Mouse (Mus musculus) MEL (cell line): ENCODE results near the gene Dync1i2. TPM values are rescaled to one million over a fixed set of nuclear protein-coding genes. Genes with fewer than 3 reads are reported as not detected.

Experiments used
- DNase-seq: peaks from one replicate; pipeline ENCODE4 v3.0.0; 2011; ENCODE audit warnings: low read depth, low spot score
- H3K27ac ChIP-seq: 2 replicates; pipeline ENCODE4 v1.5.1; 2012; ENCODE audit warnings: low read depth, mild to moderate bottlenecking, control low read depth, low read length, moderate library complexity; ENCODE audit not compliant: control insufficient read depth
- H3K27me3 ChIP-seq, 2 experiments: fragments of 150-350 bp in 1 of 2; sonication (generic) in 1 of 2; 2 replicates each; pipeline ENCODE4 v1.6.1; 2012; ENCODE audit warnings: low read length in 2 of 2, mild to moderate bottlenecking in 2 of 2, improper control_type of control experiment in 1 of 2, moderate library complexity in 1 of 2; ENCODE audit not compliant: insufficient read depth in 2 of 2, control insufficient read depth in 1 of 2
- H3K36me3 ChIP-seq, 2 experiments: 2 replicates each; pipeline ENCODE4 v1.6.1; 2012 to 2014; ENCODE audit warnings: low read length in 2 of 2, improper control_type of control experiment in 1 of 2, inconsistent platforms in 1 of 2, mild to moderate bottlenecking in 1 of 2; ENCODE audit not compliant: insufficient read depth in 2 of 2, control insufficient read depth in 1 of 2
- H3K4me1 ChIP-seq, 2 experiments: fragments of 150-350 bp in 1 of 2; sonication (generic) in 1 of 2; 2 replicates each; pipeline ENCODE4 v1.6.1; 2012; ENCODE audit warnings: low read length in 2 of 2, improper control_type of control experiment in 1 of 2, mild to moderate bottlenecking in 1 of 2; ENCODE audit not compliant: insufficient read depth in 2 of 2, control insufficient read depth in 1 of 2
- H3K4me3 ChIP-seq, 2 experiments: fragments of 150-350 bp in 1 of 2; sonication (generic) in 1 of 2; 2 replicates each; pipeline ENCODE4 v1.5.1; 2012; ENCODE audit warnings: low read depth in 2 of 2, low read length in 2 of 2, mild to moderate bottlenecking in 2 of 2, moderate library complexity in 2 of 2, control low read depth in 1 of 2, improper control_type of control experiment in 1 of 2; ENCODE audit not compliant: control insufficient read depth in 1 of 2, insufficient read depth in 1 of 2
- H3K79me2 ChIP-seq: 2 replicates; pipeline ENCODE4 v1.6.1; 2012; ENCODE audit warnings: mild to moderate bottlenecking, low read length, moderate library complexity; ENCODE audit not compliant: control insufficient read depth, poor library complexity, insufficient read depth
- H3K9ac ChIP-seq: 2 replicates; pipeline ENCODE4 v1.6.1; 2012; ENCODE audit warnings: low read depth, mild to moderate bottlenecking, control low read depth, low read length, moderate library complexity; ENCODE audit not compliant: control insufficient read depth, poor library complexity, severe bottlenecking
- H3K9me3 ChIP-seq: fragments of 150-350 bp; sonication (generic); replicated peaks from 2 replicates; pipeline ENCODE4 v1.6.1; 2012; ENCODE audit warnings: mild to moderate bottlenecking, low read length, improper control_type of control experiment, moderate library complexity; ENCODE audit not compliant: insufficient read depth
- CTCF ChIP-seq, 3 experiments: IDR thresholded peaks in 2 of 3; conservative IDR thresholded peaks in 1 of 3; 2 replicates each; pipeline ENCODE4 v1.5.1; 2011 to 2012; ENCODE audit warnings: low read length in 3 of 3, low read depth in 2 of 3, mild to moderate bottlenecking in 2 of 3, improper control_type of control experiment in 1 of 3, inconsistent platforms in 1 of 3, mixed read lengths in 1 of 3, moderate library complexity in 1 of 3; ENCODE audit not compliant: control insufficient read depth in 1 of 3, insufficient read depth in 1 of 3, poor library complexity in 1 of 3, severe bottlenecking in 1 of 3
- E2F4 ChIP-seq: IDR thresholded peaks from 2 replicates; pipeline ENCODE4 v1.6.1; 2011; ENCODE audit warnings: low read depth, low read length, improper control_type of control experiment, borderline replicate concordance
- EP300 ChIP-seq, 2 experiments: IDR thresholded peaks; 2 replicates each; pipeline ENCODE4 v1.6.1; 2011; ENCODE audit warnings: improper control_type of control experiment in 2 of 2, low read length in 2 of 2, low read depth in 1 of 2, mild to moderate bottlenecking in 1 of 2
- JUND ChIP-seq: IDR thresholded peaks from 2 replicates; pipeline ENCODE4 v1.6.1; 2011; ENCODE audit warnings: low read depth, mild to moderate bottlenecking, improper control_type of control experiment, low read length
- KAT2A ChIP-seq: conservative IDR thresholded peaks from 2 replicates; pipeline ENCODE4 v1.6.1; 2012; ENCODE audit warnings: low read depth, low read length, improper control_type of control experiment, inconsistent platforms
- MAFK ChIP-seq: IDR thresholded peaks from 2 replicates; pipeline ENCODE4 v1.6.1; 2011; ENCODE audit warnings: low read depth, mild to moderate bottlenecking, low read length, improper control_type of control experiment, borderline replicate concordance
- MEF2A ChIP-seq: IDR thresholded peaks from 2 replicates; pipeline ENCODE4 v1.6.1; 2014; ENCODE audit warnings: low read depth, mild to moderate bottlenecking, inconsistent platforms, low read length, improper control_type of control experiment; ENCODE audit not compliant: poor library complexity, insufficient replicate concordance, severe bottlenecking; ENCODE audit errors: extremely low read depth
- NRF1 ChIP-seq: IDR thresholded peaks from 2 replicates; pipeline ENCODE4 v1.6.1; 2014; ENCODE audit warnings: low read depth, mild to moderate bottlenecking, inconsistent platforms, low read length, improper control_type of control experiment, moderate library complexity; ENCODE audit not compliant: poor library complexity, insufficient read depth, severe bottlenecking
- RCOR1 ChIP-seq: IDR thresholded peaks from 2 replicates; pipeline ENCODE4 v1.6.1; 2012; ENCODE audit warnings: low read depth, mild to moderate bottlenecking, inconsistent platforms, low read length, improper control_type of control experiment
- SIN3A ChIP-seq: IDR thresholded peaks from 2 replicates; pipeline ENCODE4 v1.6.1; 2012; ENCODE audit warnings: low read length, improper control_type of control experiment, inconsistent platforms
- TAL1 ChIP-seq: IDR thresholded peaks from 2 replicates; pipeline ENCODE4 v1.6.1; 2012; ENCODE audit warnings: mild to moderate bottlenecking, inconsistent platforms, low read length, moderate library complexity, mixed read lengths
- UBTF ChIP-seq: IDR thresholded peaks from 2 replicates; pipeline ENCODE4 v1.6.1; 2012; ENCODE audit warnings: low read depth, mild to moderate bottlenecking, inconsistent platforms, low read length, improper control_type of control experiment, moderate library complexity, borderline replicate concordance; ENCODE audit not compliant: insufficient read depth
- ZNF384 ChIP-seq: IDR thresholded peaks from 2 replicates; pipeline ENCODE4 v1.6.1; 2012; ENCODE audit warnings: low read depth, mild to moderate bottlenecking, inconsistent platforms, low read length, improper control_type of control experiment
- polyA plus RNA-seq, 2 experiments: library from polyadenylated mRNA; stranded (reverse) in 1 of 2; unstranded in 1 of 2; fragments of >175 nt in 1 of 2; fragments of >200 nt in 1 of 2; gene quantifications; 2 replicates each; pipeline versions ENCODE4 v1.2.1 to v1.2.4; 2012; ENCODE audit warnings: low replicate concordance in 2 of 2, low read depth in 1 of 2; ENCODE audit not compliant: insufficient read length in 2 of 2, insufficient read depth in 1 of 2, missing spikeins in 1 of 2
- total RNA-seq: library from RNA; depleted of rRNA; stranded (reverse); fragments of 300-350 nt; gene quantifications from 2 replicates; pipeline ENCODE4 v1.2.3, GENCODE M21; 2012

The Dync1i2 gene
- total and polyA plus RNA-seq, 3 experiments = 21.8 to 156 (median 59.1) TPM

DNA sequence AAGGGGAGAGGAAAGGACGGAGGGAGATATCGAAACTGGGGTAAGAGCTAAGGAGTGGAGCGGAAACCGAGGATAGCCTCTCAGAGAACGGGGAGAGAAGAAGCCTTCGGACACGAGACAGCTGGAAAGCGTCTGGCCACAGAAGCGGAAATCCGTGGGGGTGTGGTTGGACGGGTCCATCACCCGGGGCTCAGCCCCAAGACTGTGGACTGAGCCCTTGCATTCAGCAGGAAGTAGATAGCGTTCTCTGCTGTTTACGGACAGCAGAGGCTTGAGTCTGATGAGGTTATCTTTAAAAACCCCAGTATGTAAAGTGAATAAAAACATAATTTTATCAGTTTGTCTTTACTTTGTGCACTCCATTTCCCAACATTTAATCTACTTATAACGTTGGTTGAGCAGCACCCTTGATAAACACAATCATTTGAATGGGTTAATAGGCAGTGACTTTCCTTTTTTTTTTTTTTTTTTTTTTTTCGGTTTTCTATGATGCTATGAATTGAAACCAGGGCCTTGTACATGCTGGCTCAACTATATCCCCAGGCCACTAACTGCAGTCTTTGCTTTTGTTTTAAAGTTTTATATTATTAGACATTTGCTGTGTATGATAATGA lies 7.6 kb upstream of the Dync1i2 start (continued):
- TF ChIP-seq TAL1 (0 out of 2 replicates have a peak, but pooled peaks have one; percentile 12), SIN3A (peak; percentile 77), E2F4 (no peak)

DNA sequence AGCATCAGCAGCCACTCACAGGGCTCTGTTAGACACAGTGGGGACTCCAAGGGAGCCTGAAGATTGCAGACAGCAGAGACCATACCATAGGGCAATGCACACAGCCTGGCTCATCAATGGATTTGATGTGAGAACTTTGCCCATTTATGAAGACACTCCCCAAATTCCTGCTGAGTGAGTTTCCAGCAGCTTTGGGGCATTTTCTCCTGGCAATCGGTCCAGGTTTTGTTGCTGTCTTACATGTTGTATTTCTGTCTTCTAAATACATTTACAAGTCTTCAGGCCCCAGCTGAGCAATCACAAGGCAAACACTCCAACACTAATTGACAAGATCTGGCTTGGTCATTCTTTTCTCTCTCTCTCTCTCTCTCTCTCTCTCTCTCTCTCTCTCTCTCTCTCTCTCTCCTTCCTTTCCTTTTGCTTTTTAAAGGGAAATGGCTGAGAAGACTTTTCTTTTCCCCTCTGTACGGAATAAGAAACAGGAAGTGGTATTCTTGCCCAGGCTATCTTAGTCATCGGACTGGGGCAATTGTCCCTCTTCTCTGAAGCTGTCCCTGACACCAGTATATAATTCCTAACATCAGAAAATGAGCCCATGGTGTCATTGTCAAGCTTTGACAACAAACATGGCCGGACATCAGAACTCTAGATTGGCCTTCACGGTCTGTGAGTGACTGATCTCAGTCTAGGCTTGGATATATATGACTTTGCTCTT lies 2.3 kb upstream of the Dync1i2 start:
- TF ChIP-seq ZNF384 (no peak), EP300 (IDR thresholded peaks at IDR 0.05; ENCODE audit: low read depth in 1 of 2, low read length in 2 of 2) (0 out of 4 replicates have a peak, but pooled peaks of 1 of the 2 experiments have one; percentile 9), JUND (peak; percentile 77; the same call in 1 of the 2 replicates), UBTF (no peak)
- Histone ChIP-seq H3K79me2 (peaks cover 9% of the 10 kb centered on the region), H3K9ac (no peak overlapping the region), H3K27ac (no peak overlapping the region), H3K27me3 (no peaks in the 10 kb centered on the region), H3K36me3 (peaks cover 0 to 19% of the 10 kb centered on the region in 2 experiments; a peak in 2 of 4 replicates), H3K4me3 (no peak overlapping the region), H3K4me1 (peaks cover 3 to 15% of the 10 kb centered on the region in 2 experiments; a peak in 3 of 4 replicates), H3K9me3 (no peaks in the 10 kb centered on the region)
- peak; percentile 54 for DNase-seq

DNA sequence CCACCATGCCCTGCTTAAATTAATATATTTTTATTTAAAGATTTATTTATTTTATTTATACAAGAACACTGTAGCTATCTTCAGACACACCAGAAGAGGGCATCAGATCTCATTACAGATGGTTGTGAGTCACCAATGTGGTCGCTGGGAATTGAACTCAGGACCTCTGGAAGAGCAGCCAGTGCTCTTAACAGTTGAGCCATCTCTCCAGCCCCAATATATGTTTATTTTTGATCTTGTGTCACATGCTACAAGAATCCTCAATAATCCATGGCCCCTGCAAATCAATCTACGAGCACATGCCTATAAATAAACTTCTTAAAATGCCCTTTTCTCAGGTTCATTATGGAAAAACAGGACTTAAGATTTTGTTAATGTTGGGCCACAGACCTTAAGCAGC lies 410 bp upstream of the Dync1i2 start:
- Histone ChIP-seq H3K27ac (0 out of 2 replicates have a peak overlapping the region, but pooled peaks have one; percentile 41), H3K79me2 (peaks cover 9% of the 10 kb centered on the region), H3K9ac (peak overlapping the region; percentile 52), H3K27me3 (no peaks in the 10 kb centered on the region), H3K4me1 (peaks cover 0 to 11% of the 10 kb centered on the region in 2 experiments; a peak in 2 of 4 replicates), H3K4me3 (peak overlapping the region; percentile 26 to 94; a peak in 1 of 4 replicates), H3K9me3 (no peaks in the 10 kb centered on the region), H3K36me3 (peaks cover 0 to 10% of the 10 kb centered on the region in 2 experiments; a peak in 3 of 4 replicates)
- TF ChIP-seq CTCF (IDR thresholded peaks at IDR 0.05 in 2 of 3, conservative IDR thresholded peaks at IDR 0.05 in 1 of 3; ENCODE audit: control insufficient read depth in 1 of 3, insufficient read depth in 1 of 3, low read depth in 2 of 3, low read length in 3 of 3, poor library complexity in 1 of 3, severe bottlenecking in 1 of 3) (no peak), MAFK (no peak), MEF2A (no peak), RCOR1 (no peak), KAT2A (no peak), NRF1 (no peak)
- no peak for DNase-seq
